Mouse (Mus musculus) myocyte (in vitro differentiated cells): ENCODE data around the gene Ccdc86. TPM values are rescaled to one million over a fixed set of nuclear protein-coding genes. Genes with fewer than 3 reads are reported as not detected.

Experiments used
- H3K27me3 ChIP-seq: one replicate; pipeline ENCODE4 v1.6.1; 2011; ENCODE audit not compliant: control insufficient read depth, insufficient read depth, insufficient read length
- H3K36me3 ChIP-seq: one replicate; pipeline ENCODE4 v1.6.1; 2011; ENCODE audit not compliant: control insufficient read depth, insufficient read depth
- H3K4me2 ChIP-seq: one replicate; pipeline ENCODE4 v1.6.1; 2011; ENCODE audit warnings: low read depth, control low read depth
- H3K4me3 ChIP-seq: one replicate; pipeline ENCODE4 v1.5.1; 2011; ENCODE audit warnings: mild to moderate bottlenecking, control low read depth, moderate library complexity
- H3K79me2 ChIP-seq: one replicate; pipeline ENCODE4 v1.6.1; 2011; ENCODE audit not compliant: control insufficient read depth, insufficient read depth
- H3ac ChIP-seq: one replicate; pipeline ENCODE4 v1.6.1; 2011; ENCODE audit not compliant: control insufficient read depth, insufficient read length
- CEBPB ChIP-seq: IDR thresholded peaks from 2 replicates; pipeline ENCODE4 v1.6.1; 2011; ENCODE audit warnings: mild to moderate bottlenecking, moderate library complexity; ENCODE audit not compliant: poor library complexity, insufficient read depth, severe bottlenecking
- E2F4 ChIP-seq: IDR thresholded peaks from one replicate; pipeline ENCODE4 v1.6.1; 2011; ENCODE audit warnings: mild to moderate bottlenecking, control low read depth, moderate library complexity; ENCODE audit not compliant: insufficient read depth
- MAX ChIP-seq: IDR thresholded peaks from one replicate; pipeline ENCODE4 v1.6.1; 2011; ENCODE audit warnings: low read depth, mild to moderate bottlenecking, control low read depth
- MYOD1 ChIP-seq, 3 experiments: IDR thresholded peaks; one replicate each; pipeline ENCODE4 v1.6.1; 2011; ENCODE audit warnings: control low read depth in 2 of 3, low read depth in 2 of 3, mild to moderate bottlenecking in 2 of 3, moderate library complexity in 1 of 3; ENCODE audit not compliant: insufficient read length in 2 of 3, control insufficient read depth in 1 of 3
- MYOG ChIP-seq, 3 experiments: IDR thresholded peaks; one replicate each; pipeline ENCODE4 v1.6.1; 2011; ENCODE audit warnings: control low read depth in 2 of 3, low read depth in 2 of 3, mild to moderate bottlenecking in 2 of 3; ENCODE audit not compliant: insufficient read length in 2 of 3, control insufficient read depth in 1 of 3, insufficient read depth in 1 of 3
- POLR2A ChIP-seq: IDR thresholded peaks from one replicate; pipeline ENCODE4 v1.6.1; 2011; ENCODE audit warnings: low read depth, mild to moderate bottlenecking, control low read depth, moderate library complexity; ENCODE audit not compliant: insufficient read length
- POLR2AphosphoS2 ChIP-seq: IDR thresholded peaks from one replicate; pipeline ENCODE4 v1.6.1; 2011; ENCODE audit warnings: low read depth, control low read depth; ENCODE audit not compliant: insufficient read length
- REST ChIP-seq: IDR thresholded peaks from one replicate; pipeline ENCODE4 v1.6.1; 2011; ENCODE audit warnings: mild to moderate bottlenecking, control low read depth, moderate library complexity; ENCODE audit not compliant: insufficient read depth, insufficient read length
- SRF ChIP-seq: IDR thresholded peaks from one replicate; pipeline ENCODE4 v1.6.1; 2011; ENCODE audit warnings: low read depth; ENCODE audit not compliant: control insufficient read depth, insufficient read length
- TCF12 ChIP-seq: IDR thresholded peaks from one replicate; pipeline ENCODE4 v1.6.1; 2011; ENCODE audit warnings: mild to moderate bottlenecking, control low read depth; ENCODE audit not compliant: poor library complexity, insufficient read depth, severe bottlenecking
- TCF3 ChIP-seq: IDR thresholded peaks from one replicate; pipeline ENCODE4 v1.6.1; 2011; ENCODE audit warnings: low read depth, control low read depth; ENCODE audit not compliant: insufficient read length
- USF1 ChIP-seq: IDR thresholded peaks from one replicate; pipeline ENCODE4 v1.6.1; 2011; ENCODE audit warnings: low read depth, mild to moderate bottlenecking, control low read depth, moderate library complexity
- polyA plus RNA-seq: library from polyadenylated mRNA; unstranded; fragments of >200 nt; fragmentation: generic; extraction: Trizol; gene quantifications from one replicate; pipeline ENCODE4 v1.2.1, GENCODE M21; 2012; ENCODE audit warnings: missing spikeins

Ccdc86 gene
- polyA plus RNA-seq, 1 experiment, result 33.1 TPM

GRCm38 (mm10) chr19:10918321-10918991, 30.6 kb downstream of the Ccdc86 start:
- Histone ChIP-seq H3K4me3 (no peak overlapping the region), H3K4me2 (no peak overlapping the region), H3ac (no peak overlapping the region), H3K36me3 (no peaks in the 10 kb centered on the region), H3K27me3 (peaks cover 10% of the 10 kb centered on the region), H3K79me2 (no peaks in the 10 kb centered on the region)
- TF ChIP-seq POLR2A (no peak), MAX (no peak), MYOD1 (IDR thresholded peaks at IDR 0.05; ENCODE audit: control insufficient read depth in 1 of 3, insufficient read length in 2 of 3, low read depth in 2 of 3) (no peak), TCF3 (no peak), POLR2AphosphoS2 (no peak), E2F4 (no peak), MYOG (IDR thresholded peaks at IDR 0.05; ENCODE audit: control insufficient read depth in 1 of 3, insufficient read depth in 1 of 3, insufficient read length in 2 of 3, low read depth in 2 of 3) (no peak), USF1 (no peak), SRF (no peak), REST (no peak), CEBPB (no peak), TCF12 (no peak)

- peaks cover 10% of the 10 kb centered on the region for H3K27me3 ChIP-seq
- H3K79me2 ChIP-seq, result no peaks in the 10 kb centered on the region
- TF ChIP-seq E2F4 (no peak), POLR2AphosphoS2 (no peak), SRF (no peak), TCF12 (no peak), MYOD1 (IDR thresholded peaks at IDR 0.05; ENCODE audit: control insufficient read depth in 1 of 3, insufficient read length in 2 of 3, low read depth in 2 of 3) (no peak), CEBPB (no peak), MYOG (IDR thresholded peaks at IDR 0.05; ENCODE audit: control insufficient read depth in 1 of 3, insufficient read depth in 1 of 3, insufficient read length in 2 of 3, low read depth in 2 of 3) (no peak), POLR2A (no peak), REST (no peak), USF1 (no peak), MAX (no peak), TCF3 (no peak)
- H3ac ChIP-seq, result no peak overlapping the region
- H3K36me3 ChIP-seq, result no peaks in the 10 kb centered on the region
- no peak overlapping the region for H3K4me2 ChIP-seq
- no peak overlapping the region for H3K4me3 ChIP-seq
These were observed 32.6 kb downstream of the Ccdc86 start for GRCm38 (mm10) chr19:10916506-10916905.

GRCm38 (mm10) chr19:10914870-10915269, 34.2 kb downstream of the Ccdc86 start:
- Histone ChIP-seq H3K36me3 (no peaks in the 10 kb centered on the region), H3K4me2 (no peak overlapping the region), H3ac (no peak overlapping the region), H3K27me3 (peaks cover 10% of the 10 kb centered on the region), H3K4me3 (no peak overlapping the region), H3K79me2 (no peaks in the 10 kb centered on the region)
- no peak for TF ChIP-seq TCF12
- no peak for TF ChIP-seq POLR2A
- TF ChIP-seq REST, result no peak
- TF ChIP-seq USF1, result no peak
- TF ChIP-seq TCF3, result no peak
- no peak for TF ChIP-seq E2F4
- no peak for TF ChIP-seq SRF
- no peak for TF ChIP-seq CEBPB

GRCm38 (mm10) chr19:10914291-10914690, 34.8 kb downstream of the Ccdc86 start:
- Histone ChIP-seq H3K36me3 (no peaks in the 10 kb centered on the region), H3K27me3 (peaks cover 10% of the 10 kb centered on the region), H3K79me2 (no peaks in the 10 kb centered on the region), H3K4me3 (no peak overlapping the region), H3ac (no peak overlapping the region), H3K4me2 (no peak overlapping the region)
- TF ChIP-seq TCF12 (no peak), REST (no peak), POLR2A (no peak), MYOG (IDR thresholded peaks at IDR 0.05; ENCODE audit: control insufficient read depth in 1 of 3, insufficient read depth in 1 of 3, insufficient read length in 2 of 3, low read depth in 2 of 3) (no peak), CEBPB (no peak), MAX (no peak), USF1 (no peak), E2F4 (no peak), SRF (no peak), MYOD1 (IDR thresholded peaks at IDR 0.05; ENCODE audit: control insufficient read depth in 1 of 3, insufficient read length in 2 of 3, low read depth in 2 of 3) (no peak)
